Mouse (Mus musculus) cortical plate, adult 2 months (tissue): ENCODE measurements around the gene Zfp553.

Source experiments
- CTCF ChIP-seq: fragments of 200-500 bp; IDR thresholded peaks from 2 replicates; pipeline ENCODE4 v1.5.1; 2011; ENCODE audit warnings: mild to moderate bottlenecking, control low read depth, low read length; ENCODE audit not compliant: insufficient read depth; ENCODE audit errors: extremely low read depth
- POLR2A ChIP-seq: fragments of 200-500 bp; IDR thresholded peaks from 2 replicates; pipeline ENCODE4 v1.6.1; 2011; ENCODE audit warnings: mild to moderate bottlenecking, low read length, control low read depth; ENCODE audit not compliant: insufficient read depth; ENCODE audit errors: extremely low read depth

DNA sequence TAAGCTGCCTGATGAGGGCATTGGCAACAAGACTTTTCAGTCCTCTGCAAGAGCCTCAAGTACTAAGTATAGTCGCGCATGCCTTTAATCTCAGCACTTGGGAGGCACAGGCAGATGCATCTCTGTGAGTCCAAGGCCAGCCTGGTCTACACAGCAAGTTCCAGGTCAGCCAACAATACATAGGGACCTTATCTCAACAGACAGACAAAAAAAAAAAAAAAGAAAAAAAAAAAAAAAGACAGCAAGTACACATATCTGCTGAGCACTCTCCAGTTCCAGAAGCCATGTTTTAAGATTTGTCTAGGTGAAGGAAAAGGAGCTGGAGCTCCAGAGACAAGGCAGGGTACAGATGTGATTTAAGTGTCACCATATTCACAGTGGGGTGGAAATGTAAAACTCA lies 23.1 kb downstream of the Zfp553 start:
- TF ChIP-seq CTCF = no peak
- TF ChIP-seq POLR2A = no peak
